Mouse (Mus musculus) adrenal gland, adult 18-20 months (tissue): ENCODE results near the gene Olfr774. TPM values are rescaled to one million over a fixed set of nuclear protein-coding genes. Genes with fewer than 3 reads are reported as not detected.
"Not testable (repeated sequence)": the region's sequence is repeated elsewhere in the genome, so short reads cannot be mapped to it uniquely, and the experiment has no call there.

Source experiments
- DNase-seq, 2 experiments: peaks; one replicate each; pipeline ENCODE4 v3.0.0; 2021 to 2022; ENCODE audit warnings: low spot score in 2 of 2
- long read RNA-seq, 2 experiments: library from polyadenylated mRNA; stranded (forward); transcript quantifications; one replicate each; pipeline ENCODE4 v2.0.0; 2021
- total RNA-seq, 2 experiments: library from RNA; stranded (reverse); gene quantifications; 1 replicate in 1 of 2; 2 replicates in 1 of 2; pipeline ENCODE4 v1.2.3; 2021

Olfr774 gene
- total RNA-seq: not detected
- long read RNA-seq, experiment 1: 0 reads
- long read RNA-seq, experiment 2: 0 reads

- DNase-seq: no peak
Measured at GRCm38 (mm10) chr10:129235904-129236303, at the start of gene Olfr774. TSS of gene Olfr774 (plus strand) at chr10:129236204.

GRCm38 (mm10) chr10:129187319-129187718 lies 48.7 kb upstream of the Olfr774 start, which contains the start of gene Olfr773:
TSS of gene Olfr773 (minus strand) at chr10:129187419.
- DNase-seq: not testable (repeated sequence)

- DNase-seq: no peak
Measured at GRCm38 (mm10) chr10:129230737-129231136, 5.3 kb upstream of the Olfr774 start.

DNA sequence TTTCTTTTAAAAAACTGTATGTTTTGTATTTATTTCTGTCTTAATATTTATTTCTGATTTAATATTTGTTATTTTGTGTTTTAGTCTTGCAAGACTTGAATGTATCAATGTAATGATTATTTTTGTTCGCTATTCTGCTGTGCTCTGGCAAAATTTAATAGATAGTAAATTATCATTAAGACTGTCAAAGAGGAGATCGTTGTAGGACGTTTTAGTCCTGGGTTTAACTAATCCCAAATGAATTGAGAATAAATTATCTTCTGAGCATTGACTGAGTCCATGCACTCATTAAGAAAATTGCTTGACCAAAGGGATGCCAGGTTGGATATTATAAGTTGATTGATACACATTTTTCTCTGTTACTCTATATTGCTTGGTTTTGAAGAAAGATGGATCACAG lies 12.1 kb downstream of the Olfr774 start, which contains the start of gene Olfr775:
Gene Olfr775, plus strand, starts transcription at position 301 of the 400 bp plus-strand sequence.
- no peak for DNase-seq

- DNase-seq: no peak
Measured at GRCm38 (mm10) chr10:129258827-129259226, 22.8 kb downstream of the Olfr774 start, which contains the start of gene Olfr776. TSS of gene Olfr776 (plus strand) at chr10:129259127.

- no peak for DNase-seq
Measured at GRCm38 (mm10) chr10:129271081-129271535, 35.1 kb downstream of the Olfr774 start, which contains the start of gene Olfr777. TSS of gene Olfr777 (minus strand) at chr10:129271485.

Other genes with a start within 250 kb of the Olfr774 start
- not detected for gene Olfr9, start 246.8 kb upstream of the Olfr774 start, total RNA-seq
- gene Olfr763, start 225.4 kb upstream of the Olfr774 start, total RNA-seq: not detected
- gene Olfr764-ps1, start 196.3 kb upstream of the Olfr774 start, total RNA-seq: not detected
- not detected for gene Olfr765, start 186.2 kb upstream of the Olfr774 start, total RNA-seq
- gene Olfr766-ps1, start 167.2 kb upstream of the Olfr774 start, total RNA-seq: not detected
- gene Olfr767, start 153.3 kb upstream of the Olfr774 start, total RNA-seq: not detected
- not detected for gene Olfr768, start 136.8 kb upstream of the Olfr774 start, total RNA-seq
- gene Olfr769, start 118.3 kb upstream of the Olfr774 start, total RNA-seq: not detected
- not detected for gene Olfr770, start 97.2 kb upstream of the Olfr774 start, total RNA-seq
- gene Olfr771, start 71.5 kb upstream of the Olfr774 start, total RNA-seq: not detected
- not detected for gene Olfr772, start 58.3 kb upstream of the Olfr774 start, total RNA-seq
- gene Olfr773, start 48.8 kb upstream of the Olfr774 start, total RNA-seq: not detected
- gene Olfr775, start 12.2 kb downstream of the Olfr774 start, total RNA-seq: not detected
- not detected for gene Olfr776, start 22.9 kb downstream of the Olfr774 start, total RNA-seq
- gene Olfr777, start 35.3 kb downstream of the Olfr774 start, total RNA-seq: not detected
- not detected for gene Olfr780, start 81.9 kb downstream of the Olfr774 start, total RNA-seq
- not detected for gene Olfr781, start 92.7 kb downstream of the Olfr774 start, total RNA-seq
- not detected for gene Olfr782, start 112.6 kb downstream of the Olfr774 start, total RNA-seq
- gene Olfr784, start 147.9 kb downstream of the Olfr774 start, total RNA-seq: not detected
- not detected for gene Olfr785, start 169.2 kb downstream of the Olfr774 start, total RNA-seq
- not detected for gene Olfr786, start 191.1 kb downstream of the Olfr774 start, total RNA-seq
- gene Olfr787, start 225.7 kb downstream of the Olfr774 start, total RNA-seq: not detected
- gene Olfr788, start 234.8 kb downstream of the Olfr774 start, total RNA-seq: not detected
- not detected for gene Olfr789, start 248.5 kb downstream of the Olfr774 start, total RNA-seq